Mouse (Mus musculus): Measurements from ENCODE around the gene Kmt2b. TPM values are rescaled to one million over a fixed set of nuclear protein-coding genes. Genes with fewer than 3 reads are reported as not detected.

Kmt2b gene
- total and polyA plus RNA-seq, 3 experiments, result 15.6 to 48.2 TPM; not detected in 1

DNA sequence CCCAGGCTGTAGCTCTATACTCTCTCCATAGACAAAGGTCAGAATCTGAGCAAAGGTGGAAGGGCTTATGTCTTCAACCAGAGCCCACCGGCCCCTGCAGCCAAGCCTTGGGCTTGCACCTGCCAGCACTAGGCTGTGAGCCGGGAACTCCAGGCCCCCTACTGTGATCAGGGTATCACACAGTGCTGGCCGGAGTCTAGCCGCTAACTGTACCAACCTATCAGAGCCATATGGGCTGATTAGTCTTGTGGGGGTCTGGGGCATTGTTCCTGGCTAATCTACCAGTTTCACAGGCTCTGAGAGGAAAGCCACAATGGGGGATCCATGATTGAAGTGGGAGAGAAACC lies 3.1 kb upstream of the Kmt2b start:
- H3K9ac ChIP-seq (ENCODE audit: control insufficient read depth, low read depth, low read length, poor library complexity, severe bottlenecking), result peak overlapping the region; percentile 49
- peak overlapping the region; percentile 84 for H3K27ac ChIP-seq (ENCODE audit: control insufficient read depth, low read depth, low read length)
- TF ChIP-seq MXI1 (IDR thresholded peaks at IDR 0.05; ENCODE audit: low read depth, low read length) (no peak), POLR2AphosphoS2 (IDR thresholded peaks at IDR 0.05; ENCODE audit: low read length) (no peak), ZNF384 (IDR thresholded peaks at IDR 0.05; ENCODE audit: low read depth, low read length) (no peak), GABPA (IDR thresholded peaks at IDR 0.05; ENCODE audit: low read depth, low read length) (no peak), JUND (IDR thresholded peaks at IDR 0.05; ENCODE audit: low read depth, low read length) (no peak), BHLHE40 (IDR thresholded peaks at IDR 0.05; ENCODE audit: borderline replicate concordance, low read depth, low read length) (no peak), USF2 (IDR thresholded peaks at IDR 0.05; ENCODE audit: borderline replicate concordance in 1 of 2, insufficient read depth in 1 of 2, low read depth in 1 of 2, low read length in 2 of 2) (no peak), CTCF (IDR thresholded peaks at IDR 0.05 in 2 of 3, conservative IDR thresholded peaks at IDR 0.05 in 1 of 3; ENCODE audit: control insufficient read depth in 1 of 3, insufficient read depth in 1 of 3, low read depth in 2 of 3, low read length in 3 of 3, poor library complexity in 1 of 3, severe bottlenecking in 1 of 3) (no peak), SMC3 (IDR thresholded peaks at IDR 0.05; ENCODE audit: low read depth, low read length) (no peak), HCFC1 (IDR thresholded peaks at IDR 0.05; ENCODE audit: low read depth, low read length) (no peak), CHD2 (IDR thresholded peaks at IDR 0.05; ENCODE audit: low read length) (no peak), EP300 (IDR thresholded peaks at IDR 0.05; ENCODE audit: low read depth in 1 of 2, low read length in 2 of 2) (no peak), NRF1 (IDR thresholded peaks at IDR 0.05; ENCODE audit: insufficient read depth, low read depth, low read length, poor library complexity, severe bottlenecking) (no peak), RCOR1 (IDR thresholded peaks at IDR 0.05; ENCODE audit: low read depth, low read length) (no peak), MAFK (IDR thresholded peaks at IDR 0.05; ENCODE audit: borderline replicate concordance, low read depth, low read length) (no peak), GATA1 (IDR thresholded peaks at IDR 0.05; ENCODE audit: low read depth, low read length) (no peak), MAZ (IDR thresholded peaks at IDR 0.05; ENCODE audit: low read depth, low read length) (no peak), POLR2A (IDR thresholded peaks at IDR 0.05; ENCODE audit: control insufficient read depth in 1 of 2, insufficient read depth in 1 of 2, low read depth in 1 of 2, low read length in 2 of 2, poor library complexity in 1 of 2) (no peak)
- H3K27me3 ChIP-seq (ENCODE audit: control insufficient read depth in 1 of 2, insufficient read depth in 2 of 2, low read length in 2 of 2), result no peaks in the 10 kb centered on the region
- H3K4me3 ChIP-seq (ENCODE audit: control insufficient read depth in 1 of 2, insufficient read depth in 1 of 2, low read depth in 2 of 2, low read length in 2 of 2), result no peak overlapping the region; a peak in 1 of 4 replicates
- peaks cover 29% of the 10 kb centered on the region for H3K79me2 ChIP-seq (ENCODE audit: control insufficient read depth, insufficient read depth, low read length, poor library complexity)
- no peak for DNase-seq (ENCODE audit: low read depth, low spot score)
- peaks cover 10 to 38% of the 10 kb centered on the region in 2 experiments; a peak in 3 of 4 replicates for H3K4me1 ChIP-seq (ENCODE audit: control insufficient read depth in 1 of 2, insufficient read depth in 2 of 2, low read length in 2 of 2)
- H3K36me3 ChIP-seq (ENCODE audit: control insufficient read depth in 1 of 2, insufficient read depth in 2 of 2, low read length in 2 of 2), result peaks cover 0 to 16% of the 10 kb centered on the region in 2 experiments; a peak in 2 of 4 replicates
- no peaks in the 10 kb centered on the region for H3K9me3 ChIP-seq (replicated peaks; ENCODE audit: insufficient read depth, low read length)

- Histone ChIP-seq H3K9ac (ENCODE audit: control insufficient read depth, low read depth, low read length, poor library complexity, severe bottlenecking) (peak overlapping the region; percentile 49), H3K4me3 (ENCODE audit: control insufficient read depth in 1 of 2, insufficient read depth in 1 of 2, low read depth in 2 of 2, low read length in 2 of 2) (no peak overlapping the region; a peak in 1 of 4 replicates), H3K9me3 (replicated peaks; ENCODE audit: insufficient read depth, low read length) (no peaks in the 10 kb centered on the region), H3K79me2 (ENCODE audit: control insufficient read depth, insufficient read depth, low read length, poor library complexity) (peaks cover 33% of the 10 kb centered on the region), H3K36me3 (ENCODE audit: control insufficient read depth in 1 of 2, insufficient read depth in 2 of 2, low read length in 2 of 2) (peaks cover 0 to 16% of the 10 kb centered on the region in 2 experiments; a peak in 2 of 4 replicates), H3K27me3 (ENCODE audit: control insufficient read depth in 1 of 2, insufficient read depth in 2 of 2, low read length in 2 of 2) (no peaks in the 10 kb centered on the region), H3K4me1 (ENCODE audit: control insufficient read depth in 1 of 2, insufficient read depth in 2 of 2, low read length in 2 of 2) (peaks cover 10 to 38% of the 10 kb centered on the region in 2 experiments; a peak in 3 of 4 replicates), H3K27ac (ENCODE audit: control insufficient read depth, low read depth, low read length) (no peak overlapping the region)
- DNase-seq (ENCODE audit: low read depth, low spot score), result no peak
- TF ChIP-seq TAL1 (IDR thresholded peaks at IDR 0.05; ENCODE audit: low read length), result no peak
- no peak for TF ChIP-seq SIN3A (IDR thresholded peaks at IDR 0.05; ENCODE audit: low read length)
- TF ChIP-seq SMC3 (IDR thresholded peaks at IDR 0.05; ENCODE audit: low read depth, low read length), result no peak
- TF ChIP-seq POLR2AphosphoS2 (IDR thresholded peaks at IDR 0.05; ENCODE audit: low read length), result no peak
- no peak for TF ChIP-seq NRF1 (IDR thresholded peaks at IDR 0.05; ENCODE audit: insufficient read depth, low read depth, low read length, poor library complexity, severe bottlenecking)
- no peak for TF ChIP-seq MYB (IDR thresholded peaks at IDR 0.05; ENCODE audit: low read depth, low read length)
- TF ChIP-seq MYC (IDR thresholded peaks at IDR 0.05; ENCODE audit: low read depth, low read length), result no peak
- no peak for TF ChIP-seq CTCF (IDR thresholded peaks at IDR 0.05 in 2 of 3, conservative IDR thresholded peaks at IDR 0.05 in 1 of 3; ENCODE audit: control insufficient read depth in 1 of 3, insufficient read depth in 1 of 3, low read depth in 2 of 3, low read length in 3 of 3, poor library complexity in 1 of 3, severe bottlenecking in 1 of 3)
- no peak for TF ChIP-seq HCFC1 (IDR thresholded peaks at IDR 0.05; ENCODE audit: low read depth, low read length)
These were observed 2.5 kb upstream of the Kmt2b start for GRCm38 (mm10) chr7:30590927-30591604.
